Mouse (Mus musculus) ES-CJ7 (cell line): ENCODE measurements around the gene 1700008P02Rik.
"Not testable (repeated sequence)": the region's sequence is repeated elsewhere in the genome, so short reads cannot be mapped to it uniquely, and the experiment has no call there.

ENCODE experiments used
- DNase-seq: peaks from one replicate; pipeline ENCODE4 v3.0.0; 2011; ENCODE audit warnings: low read depth, low spot score

The 1700008P02Rik gene

DNA sequence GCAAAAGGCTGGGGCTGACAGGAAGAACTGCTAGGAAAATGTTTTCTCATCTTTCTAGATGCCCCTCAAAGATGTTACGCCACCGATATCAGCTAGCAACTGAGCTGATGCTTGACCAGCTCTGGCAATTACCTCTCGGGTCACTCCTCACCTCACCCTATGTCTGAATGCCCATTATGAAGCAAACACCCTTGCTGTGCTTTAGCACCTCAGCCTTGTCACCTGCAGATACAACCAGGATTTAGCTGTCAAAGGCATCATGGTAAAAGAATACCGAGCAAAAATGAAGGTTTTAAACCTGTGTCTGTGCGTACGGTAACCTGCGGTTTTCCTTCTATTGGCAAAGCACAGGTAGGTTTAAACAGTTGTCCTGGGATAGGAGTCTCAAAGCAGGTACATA is at the start of gene 1700008P02Rik:
Gene 1700008P02Rik, minus strand, starts transcription at position 101 of the 400 bp plus-strand sequence.
- no peak for DNase-seq

DNA sequence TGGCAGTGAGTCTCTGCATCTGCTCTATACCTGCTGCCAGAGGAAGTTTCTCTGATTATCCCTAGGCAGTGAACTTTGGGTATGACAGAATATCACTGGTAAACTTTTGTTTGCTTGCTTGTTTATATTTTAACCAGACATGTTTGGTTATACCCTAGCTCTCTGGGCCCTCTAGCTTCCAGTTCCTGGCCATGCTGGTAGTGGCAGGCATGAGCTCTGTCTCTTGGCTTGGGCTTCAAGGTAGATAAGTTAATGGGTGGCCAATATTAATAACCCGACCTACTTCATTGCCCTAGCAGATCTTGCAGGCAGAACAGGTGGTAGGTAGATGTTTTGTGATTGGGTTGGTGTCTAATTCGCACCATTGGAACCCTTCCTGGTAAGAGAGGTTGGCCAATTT is 29.2 kb upstream of the 1700008P02Rik start:
- DNase-seq: no peak

DNA sequence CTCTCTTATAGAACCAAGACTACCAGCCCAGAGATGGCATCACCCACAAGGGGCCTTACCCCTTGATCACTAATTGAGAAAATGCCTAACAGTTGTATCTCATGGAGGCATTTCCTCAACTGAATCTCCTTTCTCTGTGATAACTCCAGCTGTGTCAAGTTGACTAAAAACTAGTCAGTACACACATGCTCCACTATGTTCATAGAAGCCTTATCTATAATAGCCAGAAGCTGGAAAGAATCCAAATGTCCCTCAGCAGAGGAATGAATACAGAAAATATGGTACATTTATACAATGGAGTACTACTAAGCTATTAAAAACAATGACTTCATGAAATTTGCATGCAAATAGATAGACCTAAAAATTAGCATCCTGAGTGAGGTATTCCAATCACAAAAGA is 17.9 kb upstream of the 1700008P02Rik start:
- DNase-seq: not testable (repeated sequence)

DNA sequence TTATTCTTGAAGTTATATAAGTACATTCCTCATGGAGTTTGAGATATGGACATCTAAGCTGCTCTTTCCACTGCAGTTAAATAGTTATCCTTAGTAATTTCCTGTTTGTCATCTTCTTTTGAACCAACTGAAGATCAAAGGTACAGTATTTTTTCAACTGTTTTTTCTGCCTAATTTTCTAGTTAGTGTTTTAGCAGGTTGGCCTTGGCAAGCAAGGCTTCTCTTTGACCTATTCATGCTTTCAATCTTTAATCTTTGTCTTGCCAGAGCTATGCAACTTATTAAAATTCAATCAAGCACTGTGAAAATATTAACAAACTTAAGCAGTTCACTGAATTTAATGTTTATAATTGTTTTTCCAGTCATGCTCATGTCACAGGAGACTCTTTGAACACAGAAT is 14.0 kb upstream of the 1700008P02Rik start:
- DNase-seq: no peak

DNA sequence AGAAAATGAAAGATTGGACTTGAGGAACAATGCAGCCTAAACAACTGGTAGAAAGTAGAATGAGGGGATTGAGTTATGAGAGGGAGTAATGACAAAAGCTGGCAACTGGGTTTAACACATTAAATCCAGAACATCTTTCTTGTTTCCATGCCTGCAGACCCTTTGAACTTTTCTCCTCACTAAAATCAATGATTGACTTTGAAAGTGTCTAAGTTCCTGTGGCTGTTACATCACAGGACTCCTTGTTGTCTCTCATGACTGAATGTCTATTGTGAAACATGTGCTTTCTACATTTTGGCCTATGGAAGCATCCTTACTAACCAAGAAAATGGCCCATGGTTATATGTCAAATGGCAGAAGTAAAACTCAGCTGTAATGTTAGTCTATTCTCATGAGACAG is 2.4 kb downstream of the 1700008P02Rik start:
- no peak for DNase-seq
